Mouse (Mus musculus) gonadal fat pad, adult 2 months (tissue): Measurements from ENCODE around the gene S100a10. TPM values are rescaled to one million over a fixed set of nuclear protein-coding genes. Genes with fewer than 3 reads are reported as not detected.
"Not testable (repeated sequence)": the region's sequence is repeated elsewhere in the genome, so short reads cannot be mapped to it uniquely, and the experiment has no call there.

Experiments used
- DNase-seq: peaks from one replicate; pipeline ENCODE4 v3.0.0-alpha.2; 2012; ENCODE audit warnings: low read depth
- polyA plus RNA-seq: library from polyadenylated mRNA; depleted of rRNA; stranded (reverse); fragments of >200 nt; gene quantifications from 2 replicates; pipeline ENCODE4 v1.2.3, GENCODE M21; 2012; rRNA removed

Gene S100a10
- 99.9 and 141 TPM in 2 replicates for polyA plus RNA-seq

GRCm38 (mm10) chr3:93554981-93555877, at the start of gene S100a10:
TSS of gene S100a10 (plus strand) at chr3:93555080.
- no peak for DNase-seq

GRCm38 (mm10) chr3:93505960-93506863, 48.7 kb upstream of the S100a10 start:
- no peak for DNase-seq

GRCm38 (mm10) chr3:93506881-93507325, 48.0 kb upstream of the S100a10 start:
- no peak for DNase-seq

- no peak for DNase-seq
These were observed 45.6 kb upstream of the S100a10 start for GRCm38 (mm10) chr3:93509301-93509700.

- no peak for DNase-seq
These were observed 43.8 kb upstream of the S100a10 start for GRCm38 (mm10) chr3:93511036-93511435.

GRCm38 (mm10) chr3:93511801-93512200, 43.1 kb upstream of the S100a10 start:
- no peak for DNase-seq

GRCm38 (mm10) chr3:93512386-93513101, 42.3 kb upstream of the S100a10 start:
- no peak for DNase-seq

- no peak for DNase-seq
These were observed 40.3 kb upstream of the S100a10 start for GRCm38 (mm10) chr3:93514628-93515027.

- no peak for DNase-seq
These were observed 37.5 kb upstream of the S100a10 start for GRCm38 (mm10) chr3:93517343-93517742.

- DNase-seq = no peak
These were observed 35.0 kb upstream of the S100a10 start for GRCm38 (mm10) chr3:93519856-93520329.

- no peak for DNase-seq
These were observed 34.3 kb upstream of the S100a10 start, which contains the start of gene S100a11 for GRCm38 (mm10) chr3:93520330-93521193. TSS of gene S100a11 (plus strand) at chr3:93520488.

- DNase-seq = no peak
These were observed 33.3 kb upstream of the S100a10 start for GRCm38 (mm10) chr3:93521462-93522057.

GRCm38 (mm10) chr3:93522611-93523010, 32.3 kb upstream of the S100a10 start:
- DNase-seq = no peak

- DNase-seq = no peak
These were observed 27.6 kb upstream of the S100a10 start for GRCm38 (mm10) chr3:93527300-93527699.

GRCm38 (mm10) chr3:93528807-93529206, 26.1 kb upstream of the S100a10 start:
- DNase-seq = no peak

GRCm38 (mm10) chr3:93537068-93537576, 17.8 kb upstream of the S100a10 start:
- DNase-seq = no peak

- DNase-seq = no peak
These were observed 16.4 kb upstream of the S100a10 start for GRCm38 (mm10) chr3:93538486-93538885.

GRCm38 (mm10) chr3:93541501-93541900, 13.4 kb upstream of the S100a10 start:
- DNase-seq = no peak

GRCm38 (mm10) chr3:93544170-93544569, 10.7 kb upstream of the S100a10 start:
- DNase-seq = not testable (repeated sequence)
